Mouse (Mus musculus) small intestine, adult 2 months (tissue): ENCODE measurements around the gene Defb45.

Source experiments
- CTCF ChIP-seq: fragments of 200-500 bp; IDR thresholded peaks from 2 replicates; pipeline ENCODE4 v1.5.1; 2012; ENCODE audit warnings: low read depth, mild to moderate bottlenecking, control low read depth, inconsistent platforms, low read length, moderate library complexity, mixed read lengths; ENCODE audit not compliant: insufficient replicate concordance, insufficient read length; ENCODE audit errors: extremely low read depth
- POLR2A ChIP-seq: fragments of 200-500 bp; IDR thresholded peaks from 2 replicates; pipeline ENCODE4 v1.6.1; 2012; ENCODE audit warnings: low read depth, mild to moderate bottlenecking, control low read depth, inconsistent platforms, low read length, moderate library complexity

DNA sequence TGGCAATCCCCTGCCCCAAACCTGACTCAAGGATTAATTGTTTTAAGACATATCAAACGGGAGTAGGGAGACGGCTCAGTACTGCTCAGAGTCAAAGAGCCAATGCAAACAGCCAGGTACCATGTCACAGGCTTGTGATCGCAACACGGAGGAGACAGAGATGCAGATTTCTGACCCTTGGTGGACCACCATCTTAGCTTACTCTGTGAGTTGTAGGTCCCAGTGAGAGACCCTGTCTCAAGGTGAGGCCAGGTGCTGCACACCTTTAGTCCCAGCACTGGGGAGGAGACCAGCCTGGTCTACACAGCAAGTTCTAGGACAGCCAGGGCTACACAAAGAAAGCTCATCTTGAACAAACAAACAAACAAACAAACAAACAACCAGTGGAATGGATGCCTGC, 38.2 kb upstream of the Defb45 start:
- TF ChIP-seq CTCF = no peak
- TF ChIP-seq POLR2A = no peak
